Mouse (Mus musculus) midbrain, embryonic 14.5 days (tissue): ENCODE data around the gene Hoxa13. TPM values are rescaled to one million over a fixed set of nuclear protein-coding genes. Genes with fewer than 3 reads are reported as not detected.

Experiments
- ATAC-seq: fragments of 200-750 bp; cut with Nextera tagmentation; 2 replicates; pipeline ENCODE4 v1.8.0; 2017; ENCODE audit warnings: moderate number of reproducible peaks, moderate library complexity; ENCODE audit not compliant: low FRiP score, low TSS enrichment
- DNase-seq: peaks from one replicate; pipeline ENCODE4 v3.0.0-alpha.2; 2015
- H3K27ac ChIP-seq: fragments of 300-500 bp; sonication (generic); replicated peaks from 2 replicates; pipeline ENCODE4 v1.5.1; 2014; ENCODE audit warnings: mild to moderate bottlenecking, low read depth, low read length, moderate library complexity
- H3K27me3 ChIP-seq: fragments of 300-500 bp; sonication (generic); 2 replicates; pipeline ENCODE4 v1.6.1; 2014; ENCODE audit warnings: low read length, control low read depth, mixed read lengths; ENCODE audit not compliant: control insufficient read depth, insufficient read depth
- H3K36me3 ChIP-seq: fragments of 300-500 bp; sonication (generic); 2 replicates; pipeline ENCODE4 v1.6.1; 2014; ENCODE audit warnings: low read length, control low read depth; ENCODE audit not compliant: control insufficient read depth, insufficient read depth
- H3K4me1 ChIP-seq: fragments of 300-500 bp; sonication (generic); 2 replicates; pipeline ENCODE4 v1.6.1; 2014; ENCODE audit warnings: mild to moderate bottlenecking, antibody characterized with exemption, low read length, control low read depth; ENCODE audit not compliant: control insufficient read depth, insufficient read depth
- H3K4me2 ChIP-seq: fragments of 300-500 bp; sonication (generic); 2 replicates; pipeline ENCODE4 v1.6.1; 2014; ENCODE audit warnings: mild to moderate bottlenecking, low read length, moderate library complexity
- H3K4me3 ChIP-seq: fragments of 300-500 bp; sonication (generic); replicated peaks from 2 replicates; pipeline ENCODE4 v1.5.1; 2014; ENCODE audit warnings: low read depth, low read length
- H3K9ac ChIP-seq: fragments of 300-500 bp; sonication (generic); replicated peaks from 2 replicates; pipeline ENCODE4 v1.6.1; 2014; ENCODE audit warnings: mild to moderate bottlenecking, low read length, moderate library complexity
- H3K9me3 ChIP-seq: fragments of 300-500 bp; sonication (generic); 2 replicates; pipeline ENCODE4 v1.6.1; 2016; ENCODE audit warnings: low read length, control low read depth, mixed read lengths; ENCODE audit not compliant: control insufficient read depth
- WGBS: fragments of 180-500 bp; shearing (Covaris S2); extraction: QIAGEN DNeasy Blood & Tissue Kit; methylation state at CpG from one replicate; pipeline ENCODE4 v1.1.7; 2014; 5-methylcytosine and 5-hydroxymethylcytosine counted together
- polyA plus RNA-seq: library from polyadenylated mRNA; unstranded; fragments of >200 nt; fragmentation: Nextera tagmentation; extraction: Ambion mirVana; gene quantifications from 2 replicates; pipeline ENCODE4 v1.2.1, GENCODE M21; 2014

Hoxa13 gene
- polyA plus RNA-seq, 1 experiment from 2014 or later: not detected

GRCm38 (mm10) chr6:52235866-52236265 is 24.8 kb downstream of the Hoxa13 start:
- Histone ChIP-seq H3K4me3 (no peak overlapping the region), H3K27me3 (peaks cover 97% of the 10 kb centered on the region), H3K36me3 (no peaks in the 10 kb centered on the region), H3K9ac (no peak overlapping the region), H3K4me2 (no peak overlapping the region), H3K4me1 (no peaks in the 10 kb centered on the region), H3K9me3 (no peaks in the 10 kb centered on the region), H3K27ac (no peak overlapping the region)
- ATAC-seq: no peak
- 18% methylated on average over 6 of the region's 6 CpGs for WGBS
- no peak for DNase-seq

- no peaks in the 10 kb centered on the region for H3K36me3 ChIP-seq
- H3K4me1 ChIP-seq: no peaks in the 10 kb centered on the region
- WGBS: 30% methylated on average over 9 of the region's 9 CpGs
- H3K9ac ChIP-seq: no peak overlapping the region
- H3K27ac ChIP-seq: no peak overlapping the region
- no peak for DNase-seq
- H3K27me3 ChIP-seq: peaks cover 97% of the 10 kb centered on the region
- no peak for ATAC-seq
- no peak overlapping the region for H3K4me2 ChIP-seq
- H3K4me3 ChIP-seq: no peak overlapping the region
- no peaks in the 10 kb centered on the region for H3K9me3 ChIP-seq
These were observed 25.4 kb downstream of the Hoxa13 start for GRCm38 (mm10) chr6:52235267-52235666.

GRCm38 (mm10) chr6:52234428-52235140 is 26.1 kb downstream of the Hoxa13 start:
- ATAC-seq: no peak
- no peak for DNase-seq
- Histone ChIP-seq H3K27ac (no peak overlapping the region), H3K9me3 (no peaks in the 10 kb centered on the region), H3K9ac (no peak overlapping the region), H3K4me3 (no peak overlapping the region), H3K4me1 (no peaks in the 10 kb centered on the region), H3K4me2 (no peak overlapping the region), H3K36me3 (no peaks in the 10 kb centered on the region), H3K27me3 (peaks cover 97% of the 10 kb centered on the region)
- WGBS: 2% methylated on average over 67 of the region's 68 CpGs

- under 1% methylated on average over 70 of the region's 70 CpGs for WGBS
- Histone ChIP-seq H3K36me3 (no peaks in the 10 kb centered on the region), H3K9ac (no peak overlapping the region), H3K4me2 (no peak overlapping the region), H3K27ac (no peak overlapping the region), H3K27me3 (peaks cover 98% of the 10 kb centered on the region), H3K4me3 (no peak overlapping the region), H3K4me1 (no peaks in the 10 kb centered on the region), H3K9me3 (no peaks in the 10 kb centered on the region)
- ATAC-seq (no peak), DNase-seq (no peak)
These were observed 26.9 kb downstream of the Hoxa13 start for GRCm38 (mm10) chr6:52233546-52234427.

GRCm38 (mm10) chr6:52232984-52233545 is 27.6 kb downstream of the Hoxa13 start:
- Histone ChIP-seq H3K4me2 (no peak overlapping the region), H3K27me3 (peaks cover 96% of the 10 kb centered on the region), H3K36me3 (no peaks in the 10 kb centered on the region), H3K9me3 (no peaks in the 10 kb centered on the region), H3K9ac (no peak overlapping the region), H3K27ac (no peak overlapping the region), H3K4me3 (no peak overlapping the region), H3K4me1 (no peaks in the 10 kb centered on the region)
- DNase-seq (no peak), ATAC-seq (no peak)
- WGBS: 2% methylated on average over 23 of the region's 23 CpGs

- H3K27ac ChIP-seq: no peak overlapping the region
- 1% methylated on average over 18 of the region's 18 CpGs for WGBS
- H3K36me3 ChIP-seq: no peaks in the 10 kb centered on the region
- ATAC-seq: no peak
- H3K9me3 ChIP-seq: no peaks in the 10 kb centered on the region
- H3K4me1 ChIP-seq: no peaks in the 10 kb centered on the region
- no peak overlapping the region for H3K4me2 ChIP-seq
- no peak for DNase-seq
- H3K4me3 ChIP-seq: no peak overlapping the region
- no peak overlapping the region for H3K9ac ChIP-seq
- peaks cover 96% of the 10 kb centered on the region for H3K27me3 ChIP-seq
These were observed 28.1 kb downstream of the Hoxa13 start for GRCm38 (mm10) chr6:52232568-52232965.

- WGBS: 2% methylated on average over 18 of the region's 18 CpGs
- Histone ChIP-seq H3K9ac (no peak overlapping the region), H3K4me1 (no peaks in the 10 kb centered on the region), H3K36me3 (no peaks in the 10 kb centered on the region), H3K27me3 (peaks cover 96% of the 10 kb centered on the region), H3K4me2 (no peak overlapping the region), H3K27ac (no peak overlapping the region), H3K4me3 (no peak overlapping the region), H3K9me3 (no peaks in the 10 kb centered on the region)
- ATAC-seq: no peak
- no peak for DNase-seq
These were observed 28.7 kb downstream of the Hoxa13 start for GRCm38 (mm10) chr6:52231885-52232567.

GRCm38 (mm10) chr6:52230516-52231165 is 30.0 kb downstream of the Hoxa13 start, which contains the start of gene Hoxa9:
Gene Hoxa9, minus strand, starts transcription at chr6:52231089.
- H3K27ac ChIP-seq: no peak within 1 kb of the TSS
- peaks cover 96% of the 10 kb centered on the region for H3K27me3 ChIP-seq
- ATAC-seq (no peak), DNase-seq (no peak)
- no peak within 1 kb of the TSS for H3K9ac ChIP-seq
- H3K4me1 ChIP-seq: no peaks in the 10 kb centered on the region
- no peak within 1 kb of the TSS for H3K4me3 ChIP-seq
- no peak within 1 kb of the TSS for H3K4me2 ChIP-seq
- H3K36me3 ChIP-seq: no peaks in the 10 kb centered on the region
- WGBS: under 1% methylated on average over 29 of the region's 36 CpGs
- no peaks in the 10 kb centered on the region for H3K9me3 ChIP-seq
